Mouse (Mus musculus): ENCODE data around the gene Crk. TPM values are rescaled to one million over a fixed set of nuclear protein-coding genes. Genes with fewer than 3 reads are reported as not detected.
"Not testable (repeated sequence)": the region's sequence is repeated elsewhere in the genome, so short reads cannot be mapped to it uniquely, and the experiment has no call there.

The Crk gene
- polyA plus RNA-seq, 1 experiment, result 39.3 TPM

GRCm38 (mm10) chr11:75722339-75722738 is 43.3 kb downstream of the Crk start:
- Histone ChIP-seq H3K79me2 (ENCODE audit: control insufficient read depth, insufficient read depth) (no peaks in the 10 kb centered on the region), H3K27me3 (ENCODE audit: control insufficient read depth, insufficient read depth, insufficient read length) (no peaks in the 10 kb centered on the region), H3ac (ENCODE audit: control insufficient read depth, insufficient read length, low read depth) (no peak overlapping the region), H3K36me3 (ENCODE audit: control insufficient read depth, insufficient read depth) (no peaks in the 10 kb centered on the region), H3K79me3 (ENCODE audit: low read depth) (no peaks in the 10 kb centered on the region), H3K4me3 (ENCODE audit: insufficient read depth, poor library complexity, severe bottlenecking) (no peak overlapping the region)
- TF ChIP-seq FOSL1 (IDR thresholded peaks at IDR 0.05; ENCODE audit: insufficient read depth, low read length, poor library complexity, severe bottlenecking) (no peak), USF1 (IDR thresholded peaks at IDR 0.05; ENCODE audit: low read depth) (no peak), CTCF (IDR thresholded peaks at IDR 0.05; ENCODE audit: control insufficient read depth, insufficient read depth, insufficient read length) (no peak), MYOD1 (IDR thresholded peaks at IDR 0.05; ENCODE audit: control insufficient read depth, insufficient read length, low read depth) (no peak), CEBPB (IDR thresholded peaks at IDR 0.05; ENCODE audit: low read depth) (no peak), MYOG (IDR thresholded peaks at IDR 0.05; ENCODE audit: control insufficient read depth, extremely low read depth, insufficient read length) (no peak), MAX (IDR thresholded peaks at IDR 0.05) (no peak)

- Histone ChIP-seq H3K36me3 (ENCODE audit: control insufficient read depth, insufficient read depth) (no peaks in the 10 kb centered on the region), H3K27me3 (ENCODE audit: control insufficient read depth, insufficient read depth, insufficient read length) (no peaks in the 10 kb centered on the region), H3K4me3 (ENCODE audit: insufficient read depth, poor library complexity, severe bottlenecking) (no peak overlapping the region), H3K79me2 (ENCODE audit: control insufficient read depth, insufficient read depth) (peaks cover 7% of the 10 kb centered on the region), H3K79me3 (ENCODE audit: low read depth) (no peaks in the 10 kb centered on the region), H3ac (ENCODE audit: control insufficient read depth, insufficient read length, low read depth) (no peak overlapping the region)
- no peak for TF ChIP-seq CTCF (IDR thresholded peaks at IDR 0.05; ENCODE audit: control insufficient read depth, insufficient read depth, insufficient read length)
Observed at GRCm38 (mm10) chr11:75727168-75727567, 48.1 kb downstream of the Crk start.

GRCm38 (mm10) chr11:75727659-75728058 is 48.6 kb downstream of the Crk start:
- H3K79me3 ChIP-seq (ENCODE audit: low read depth), result not testable (repeated sequence)

GRCm38 (mm10) chr11:75732434-75733226 is 53.6 kb downstream of the Crk start, which contains the start of gene Ywhae:
Ywhae (plus strand) TSS chr11:75732869.
- TF ChIP-seq CEBPB (IDR thresholded peaks at IDR 0.05; ENCODE audit: low read depth) (no peak), MYOD1 (IDR thresholded peaks at IDR 0.05; ENCODE audit: control insufficient read depth, insufficient read length, low read depth) (no peak), USF1 (IDR thresholded peaks at IDR 0.05; ENCODE audit: low read depth) (no peak), FOSL1 (IDR thresholded peaks at IDR 0.05; ENCODE audit: insufficient read depth, low read length, poor library complexity, severe bottlenecking) (no peak), CTCF (IDR thresholded peaks at IDR 0.05; ENCODE audit: control insufficient read depth, insufficient read depth, insufficient read length) (no peak), MAX (IDR thresholded peaks at IDR 0.05) (peak; percentile 72), MYOG (IDR thresholded peaks at IDR 0.05; ENCODE audit: control insufficient read depth, extremely low read depth, insufficient read length) (no peak)

More at GRCm38 (mm10) chr11:75727659-75728058, 48.6 kb downstream of the Crk start:
- not testable (repeated sequence) for H3K27me3 ChIP-seq (ENCODE audit: control insufficient read depth, insufficient read depth, insufficient read length); H3K79me2 ChIP-seq (ENCODE audit: control insufficient read depth, insufficient read depth); H3ac ChIP-seq (ENCODE audit: control insufficient read depth, insufficient read length, low read depth); H3K36me3 ChIP-seq (ENCODE audit: control insufficient read depth, insufficient read depth); H3K4me3 ChIP-seq (ENCODE audit: insufficient read depth, poor library complexity, severe bottlenecking)

GRCm38 (mm10) chr11:75733227-75733940 is 54.3 kb downstream of the Crk start:
- Histone ChIP-seq H3K79me2 (ENCODE audit: control insufficient read depth, insufficient read depth) (peaks cover 67% of the 10 kb centered on the region), H3K36me3 (ENCODE audit: control insufficient read depth, insufficient read depth) (peaks cover 18% of the 10 kb centered on the region), H3ac (ENCODE audit: control insufficient read depth, insufficient read length, low read depth) (peak overlapping the region; percentile 89), H3K27me3 (ENCODE audit: control insufficient read depth, insufficient read depth, insufficient read length) (no peaks in the 10 kb centered on the region), H3K79me3 (ENCODE audit: low read depth) (peaks cover 51% of the 10 kb centered on the region), H3K4me3 (ENCODE audit: insufficient read depth, poor library complexity, severe bottlenecking) (peak overlapping the region; percentile 67)
- TF ChIP-seq USF1 (IDR thresholded peaks at IDR 0.05; ENCODE audit: low read depth), result no peak
- no peak for TF ChIP-seq MYOG (IDR thresholded peaks at IDR 0.05; ENCODE audit: control insufficient read depth, extremely low read depth, insufficient read length)
- TF ChIP-seq FOSL1 (IDR thresholded peaks at IDR 0.05; ENCODE audit: insufficient read depth, low read length, poor library complexity, severe bottlenecking), result no peak
- TF ChIP-seq CEBPB (IDR thresholded peaks at IDR 0.05; ENCODE audit: low read depth), result no peak
- no peak for TF ChIP-seq MYOD1 (IDR thresholded peaks at IDR 0.05; ENCODE audit: control insufficient read depth, insufficient read length, low read depth)
- TF ChIP-seq CTCF (IDR thresholded peaks at IDR 0.05; ENCODE audit: control insufficient read depth, insufficient read depth, insufficient read length), result no peak
- no peak for TF ChIP-seq MAX (IDR thresholded peaks at IDR 0.05)

More at GRCm38 (mm10) chr11:75732434-75733226, 53.6 kb downstream of the Crk start, which contains the start of gene Ywhae:
- peak within 1 kb of the TSS; percentile 89 for H3ac ChIP-seq (ENCODE audit: control insufficient read depth, insufficient read length, low read depth)
- H3K79me3 ChIP-seq (ENCODE audit: low read depth), result peaks cover 44% of the 10 kb centered on the region
- no peaks in the 10 kb centered on the region for H3K27me3 ChIP-seq (ENCODE audit: control insufficient read depth, insufficient read depth, insufficient read length)
- peak within 1 kb of the TSS; percentile 67 for H3K4me3 ChIP-seq (ENCODE audit: insufficient read depth, poor library complexity, severe bottlenecking)
- peaks cover 59% of the 10 kb centered on the region for H3K79me2 ChIP-seq (ENCODE audit: control insufficient read depth, insufficient read depth)
- H3K36me3 ChIP-seq (ENCODE audit: control insufficient read depth, insufficient read depth), result peaks cover 10% of the 10 kb centered on the region

Measured in C2C12 (cell line).